Mouse (Mus musculus): ENCODE results near the gene Pcdh7. TPM values are rescaled to one million over a fixed set of nuclear protein-coding genes. Genes with fewer than 3 reads are reported as not detected.

The Pcdh7 gene
- polyA plus RNA-seq, 1 experiment = 25.8 TPM

- DNase-seq (ENCODE audit: low read depth) = no peak
- TF ChIP-seq CTCF (IDR thresholded peaks at IDR 0.05; ENCODE audit: borderline replicate concordance, extremely low read depth, insufficient read depth, insufficient read length) = no peak
- no peak for TF ChIP-seq POLR2A (IDR thresholded peaks at IDR 0.05; ENCODE audit: borderline replicate concordance, extremely low read depth, insufficient read depth, insufficient read length, poor library complexity, severe bottlenecking)
These were observed 222.7 kb downstream of the Pcdh7 start for GRCm38 (mm10) chr5:57940457-57940856.

GRCm38 (mm10) chr5:57943176-57943575 lies 225.4 kb downstream of the Pcdh7 start:
- no peak for DNase-seq (ENCODE audit: low read depth)
- TF ChIP-seq POLR2A (IDR thresholded peaks at IDR 0.05; ENCODE audit: borderline replicate concordance, extremely low read depth, insufficient read depth, insufficient read length, poor library complexity, severe bottlenecking) = no peak
- no peak for TF ChIP-seq CTCF (IDR thresholded peaks at IDR 0.05; ENCODE audit: borderline replicate concordance, extremely low read depth, insufficient read depth, insufficient read length)

DNA sequence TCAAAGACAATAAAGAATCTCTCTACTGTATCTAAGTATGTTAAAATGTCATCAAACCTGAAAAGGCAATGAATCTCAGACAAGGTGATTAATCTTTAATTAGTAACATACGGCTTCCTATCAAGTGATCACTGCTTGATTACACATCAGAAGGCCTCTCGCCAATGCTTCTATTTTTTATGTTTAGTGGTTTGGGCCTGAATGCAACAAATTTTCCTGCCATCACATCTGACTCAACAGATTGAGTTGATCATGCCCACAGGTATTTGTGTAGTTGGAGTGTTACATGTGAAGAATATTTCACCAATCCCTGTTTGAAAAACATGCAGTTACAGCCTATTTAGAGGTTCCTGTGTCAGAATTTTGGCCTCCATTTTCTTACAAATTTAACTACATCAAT lies 225.8 kb downstream of the Pcdh7 start:
- DNase-seq (ENCODE audit: low read depth) = no peak
- TF ChIP-seq CTCF (IDR thresholded peaks at IDR 0.05; ENCODE audit: borderline replicate concordance, extremely low read depth, insufficient read depth, insufficient read length) = no peak
- no peak for TF ChIP-seq POLR2A (IDR thresholded peaks at IDR 0.05; ENCODE audit: borderline replicate concordance, extremely low read depth, insufficient read depth, insufficient read length, poor library complexity, severe bottlenecking)

- peak; percentile 35 for DNase-seq (ENCODE audit: low read depth)
- TF ChIP-seq CTCF (IDR thresholded peaks at IDR 0.05; ENCODE audit: borderline replicate concordance, extremely low read depth, insufficient read depth, insufficient read length) (no peak), POLR2A (IDR thresholded peaks at IDR 0.05; ENCODE audit: borderline replicate concordance, extremely low read depth, insufficient read depth, insufficient read length, poor library complexity, severe bottlenecking) (no peak)
These were observed 227.7 kb downstream of the Pcdh7 start for GRCm38 (mm10) chr5:57945419-57945818.

- no peak for DNase-seq (ENCODE audit: low read depth)
- TF ChIP-seq POLR2A (IDR thresholded peaks at IDR 0.05; ENCODE audit: borderline replicate concordance, extremely low read depth, insufficient read depth, insufficient read length, poor library complexity, severe bottlenecking) (no peak), CTCF (IDR thresholded peaks at IDR 0.05; ENCODE audit: borderline replicate concordance, extremely low read depth, insufficient read depth, insufficient read length) (no peak)
These were observed 241.6 kb downstream of the Pcdh7 start for GRCm38 (mm10) chr5:57959317-57959716.

GRCm38 (mm10) chr5:57963792-57964191 lies 246.0 kb downstream of the Pcdh7 start:
- DNase-seq (ENCODE audit: low read depth) = no peak
- TF ChIP-seq POLR2A (IDR thresholded peaks at IDR 0.05; ENCODE audit: borderline replicate concordance, extremely low read depth, insufficient read depth, insufficient read length, poor library complexity, severe bottlenecking) (no peak), CTCF (IDR thresholded peaks at IDR 0.05; ENCODE audit: borderline replicate concordance, extremely low read depth, insufficient read depth, insufficient read length) (no peak)

DNA sequence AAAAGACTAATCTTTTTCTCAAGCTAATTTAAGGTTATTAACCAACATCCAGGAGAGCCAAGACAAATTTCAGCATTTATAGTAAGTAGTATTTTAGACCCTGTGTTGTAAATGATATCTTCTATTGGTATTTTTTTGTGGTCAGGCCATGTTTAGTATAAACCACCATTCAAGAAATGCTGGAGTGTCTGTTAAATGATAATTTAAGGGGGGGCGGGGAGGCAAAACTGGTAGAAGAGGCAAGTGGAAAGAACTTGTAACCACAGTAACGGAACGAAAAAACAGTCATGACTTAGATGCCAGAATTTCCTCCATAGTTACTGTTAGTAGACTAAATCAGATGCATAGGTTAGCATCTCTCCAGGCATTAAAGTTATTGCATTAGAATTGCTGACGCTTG lies 246.4 kb downstream of the Pcdh7 start:
- no peak for TF ChIP-seq POLR2A (IDR thresholded peaks at IDR 0.05; ENCODE audit: borderline replicate concordance, extremely low read depth, insufficient read depth, insufficient read length, poor library complexity, severe bottlenecking)
- no peak for TF ChIP-seq CTCF (IDR thresholded peaks at IDR 0.05; ENCODE audit: borderline replicate concordance, extremely low read depth, insufficient read depth, insufficient read length)
- no peak for DNase-seq (ENCODE audit: low read depth)

DNA sequence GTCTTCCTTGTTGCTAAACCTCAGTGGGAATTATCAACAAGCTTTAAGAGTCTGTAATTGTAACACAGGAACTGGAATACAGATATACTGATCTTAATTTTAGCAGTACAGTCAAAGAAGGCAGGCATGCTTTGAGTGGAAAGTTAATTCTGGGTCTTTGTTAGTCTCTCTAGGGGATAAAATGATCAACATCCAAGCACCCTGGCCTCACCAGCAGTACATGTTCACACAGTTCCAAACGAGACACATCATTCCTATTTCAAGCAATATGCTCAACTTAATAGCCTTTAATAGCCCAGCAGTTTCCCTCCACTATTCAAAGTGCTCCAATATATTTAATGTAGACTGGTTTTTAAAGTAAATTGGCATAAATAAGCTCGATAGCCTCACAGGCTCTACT lies 275.8 kb downstream of the Pcdh7 start:
- TF ChIP-seq POLR2A (IDR thresholded peaks at IDR 0.05; ENCODE audit: borderline replicate concordance, extremely low read depth, insufficient read depth, insufficient read length, poor library complexity, severe bottlenecking) (no peak), CTCF (IDR thresholded peaks at IDR 0.05; ENCODE audit: borderline replicate concordance, extremely low read depth, insufficient read depth, insufficient read length) (no peak)
- DNase-seq (ENCODE audit: low read depth) = no peak

- TF ChIP-seq CTCF (IDR thresholded peaks at IDR 0.05; ENCODE audit: borderline replicate concordance, extremely low read depth, insufficient read depth, insufficient read length) (no peak), POLR2A (IDR thresholded peaks at IDR 0.05; ENCODE audit: borderline replicate concordance, extremely low read depth, insufficient read depth, insufficient read length, poor library complexity, severe bottlenecking) (no peak)
- DNase-seq (ENCODE audit: low read depth) = no peak
These were observed 303.6 kb downstream of the Pcdh7 start for GRCm38 (mm10) chr5:58021331-58021730.

- TF ChIP-seq CTCF (IDR thresholded peaks at IDR 0.05; ENCODE audit: borderline replicate concordance, extremely low read depth, insufficient read depth, insufficient read length) = no peak
- TF ChIP-seq POLR2A (IDR thresholded peaks at IDR 0.05; ENCODE audit: borderline replicate concordance, extremely low read depth, insufficient read depth, insufficient read length, poor library complexity, severe bottlenecking) = no peak
- DNase-seq (ENCODE audit: low read depth) = no peak
These were observed 307.4 kb downstream of the Pcdh7 start for GRCm38 (mm10) chr5:58025123-58025522.

DNA sequence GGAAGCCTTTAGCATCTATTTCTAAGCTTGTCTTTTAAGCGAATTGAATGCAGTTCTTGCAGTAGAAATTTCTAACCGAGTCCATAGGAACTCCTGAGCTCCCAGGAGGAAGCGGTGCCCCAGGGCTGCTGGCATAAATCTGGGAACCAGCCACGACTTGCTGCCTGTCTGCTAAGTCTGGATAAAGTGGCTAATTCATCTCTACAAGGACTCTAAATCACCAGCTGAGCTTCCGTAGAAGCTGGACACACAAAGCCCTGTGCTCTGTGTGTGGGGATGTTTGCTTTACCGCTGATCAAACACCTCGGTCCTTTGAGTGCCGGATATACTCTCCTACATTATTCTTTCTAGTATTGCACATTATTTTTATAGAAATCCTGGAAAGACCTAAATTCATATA lies 308.0 kb downstream of the Pcdh7 start:
- no peak for TF ChIP-seq POLR2A (IDR thresholded peaks at IDR 0.05; ENCODE audit: borderline replicate concordance, extremely low read depth, insufficient read depth, insufficient read length, poor library complexity, severe bottlenecking)
- no peak for TF ChIP-seq CTCF (IDR thresholded peaks at IDR 0.05; ENCODE audit: borderline replicate concordance, extremely low read depth, insufficient read depth, insufficient read length)
- peak; percentile 70 for DNase-seq (ENCODE audit: low read depth)

DNA sequence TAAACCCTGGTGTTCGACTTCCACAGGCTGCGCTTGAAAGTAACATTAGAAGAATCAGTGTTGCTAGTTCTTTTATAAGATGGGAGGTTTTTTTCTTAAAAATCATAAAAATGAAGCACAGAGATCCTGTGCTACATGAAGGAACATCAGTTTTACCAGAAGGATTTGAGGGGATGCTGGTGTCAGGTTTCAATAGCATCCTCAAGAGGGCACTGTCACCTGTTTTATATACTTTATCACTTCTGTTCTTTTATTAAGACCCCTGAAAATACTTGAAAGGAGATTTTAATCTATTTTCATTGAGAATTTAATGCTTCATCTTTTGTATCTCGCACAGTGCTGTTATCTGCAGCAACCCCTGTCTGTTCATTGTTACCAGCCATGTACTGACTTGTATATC lies 322.1 kb downstream of the Pcdh7 start:
- TF ChIP-seq POLR2A (IDR thresholded peaks at IDR 0.05; ENCODE audit: borderline replicate concordance, extremely low read depth, insufficient read depth, insufficient read length, poor library complexity, severe bottlenecking) (no peak), CTCF (IDR thresholded peaks at IDR 0.05; ENCODE audit: borderline replicate concordance, extremely low read depth, insufficient read depth, insufficient read length) (no peak)
- peak; percentile 69 for DNase-seq (ENCODE audit: low read depth)

Data from brain, embryonic 14.5 days (tissue).